Mouse (Mus musculus): ENCODE measurements around the gene Smg6.

DNA sequence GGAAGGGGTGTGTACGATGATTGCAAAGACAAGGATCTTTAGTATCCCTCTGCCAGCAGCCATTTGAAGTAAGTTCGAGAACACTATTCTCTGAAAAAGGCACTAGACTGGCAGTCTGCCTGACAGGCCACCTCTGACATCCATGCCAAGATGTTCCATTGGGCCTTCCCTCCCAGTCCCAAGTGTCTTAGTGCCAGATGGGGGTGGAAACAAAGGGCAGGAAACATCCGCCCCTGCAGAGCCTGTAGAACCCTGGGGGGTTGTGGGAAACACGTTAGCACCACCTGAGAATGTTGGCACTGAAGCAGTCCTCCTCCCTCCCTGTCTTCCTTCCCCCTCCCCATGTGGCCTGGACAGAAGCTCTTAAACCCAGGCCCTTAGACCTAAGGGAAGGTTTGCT is 231.4 kb downstream of the Smg6 start:
- TF ChIP-seq CTCF (IDR thresholded peaks at IDR 0.05; ENCODE audit: insufficient read depth, low read length) (no peak), POLR2A (IDR thresholded peaks at IDR 0.05; ENCODE audit: borderline replicate concordance, extremely low read depth, low read depth, low read length) (no peak)

Measured in lung, adult 2 months (tissue).